Mouse (Mus musculus) erythroblast, embryonic 14.5 days (primary cell): ENCODE measurements around the gene Sdk1.

Experiments
- GATA1 ChIP-seq: IDR thresholded peaks from 2 replicates; pipeline ENCODE4 v1.6.1; 2012; ENCODE audit warnings: low read length, inconsistent platforms, mixed read lengths
- TAL1 ChIP-seq: IDR thresholded peaks from 3 replicates; pipeline ENCODE4 v1.6.1; 2012; ENCODE audit warnings: low read length, inconsistent platforms, mixed read lengths

GRCm38 (mm10) chr5:141615763-141616162, 374.5 kb downstream of the Sdk1 start:
- TF ChIP-seq TAL1 (no peak), GATA1 (no peak)
